Comparison of ENCODE assay signal across 9 mouse cellular contexts in genomic region chr5:35695815-35696214, GRCm38 (mm10). TPM values are rescaled to one million over a fixed set of nuclear protein-coding genes. Genes with fewer than 3 reads are reported as not detected.
DNase-seq lines count a peak whose midpoint lies in the region; ATAC-seq and TF ChIP-seq lines count a peak whose summit lies in the region.
"Had no signal": no experiment of that assay in that cellular context is flagged by ENCODE, and none has a peak within 500 bp of the region (broad histone marks: within the 10 kb centered on the region; RNA-seq: fewer than 3 reads in every experiment).

No protein-coding gene starts in this region.

- peak; percentile 53; the same call in 1 of the 2 replicates for TF ChIP-seq CTCF in brain, embryonic 14.5 days (IDR thresholded peaks at IDR 0.05; ENCODE audit: borderline replicate concordance, extremely low read depth, insufficient read depth, insufficient read length)

- no peak for TF ChIP-seq POLR2A in brain, embryonic 14.5 days (IDR thresholded peaks at IDR 0.05; ENCODE audit: borderline replicate concordance, extremely low read depth, insufficient read depth, insufficient read length, poor library complexity, severe bottlenecking)

- H3K27me3 ChIP-seq in neural tube, embryonic 11.5 days (ENCODE audit: control insufficient read depth, insufficient read depth, low read length), result no peaks in the 10 kb centered on the region
- H3K27me3 ChIP-seq in splenic B cell, adult 2 months (ENCODE audit: control insufficient read depth, insufficient read depth, low read length, poor library complexity, severe bottlenecking), result no peaks in the 10 kb centered on the region

- DNase-seq in heart, postnatal 4 days, result peak; percentile 34
- DNase-seq in heart, postnatal 14 days, result no peak
- DNase-seq in neural tube, embryonic 11.5 days (ENCODE audit: low spot score), result peak; percentile 40
- no peak for DNase-seq in neural tube, embryonic 10.5 days (ENCODE audit: extremely low spot score, low spot score)
- peak; percentile 58 for DNase-seq in brain, embryonic 14.5 days (ENCODE audit: low read depth)
- peak; percentile 27 for DNase-seq in splenic B cell, adult 2 months (ENCODE audit: low read depth, low spot score)
- no peak for DNase-seq in spleen, postnatal 36 days (ENCODE audit: low spot score in 2 of 2)
- DNase-seq: cerebellum, adult 8-10 months had no signal

- 26% methylated on average over 5 of the region's 5 CpGs for WGBS in neural tube, embryonic 11.5 days

- no peak overlapping the region for H3K4me2 ChIP-seq in neural tube, embryonic 11.5 days (ENCODE audit: low read depth)

- H3K4me3 ChIP-seq in neural tube, embryonic 11.5 days (ENCODE audit: low read depth, low read length), result no peak overlapping the region

- H3K9ac ChIP-seq in neural tube, embryonic 11.5 days (ENCODE audit: low read length), result no peak overlapping the region

- no peaks in the 10 kb centered on the region for H3K4me1 ChIP-seq in neural tube, embryonic 11.5 days (ENCODE audit: control insufficient read depth, insufficient read depth, low read length)

- no peaks in the 10 kb centered on the region for H3K9me3 ChIP-seq in neural tube, embryonic 11.5 days (ENCODE audit: control insufficient read depth, low read length)

- no peaks in the 10 kb centered on the region for H3K36me3 ChIP-seq in neural tube, embryonic 11.5 days (ENCODE audit: control insufficient read depth, insufficient read depth, low read length)
- peaks cover 6% of the 10 kb centered on the region for H3K36me3 ChIP-seq in splenic B cell, adult 2 months (ENCODE audit: control insufficient read depth, insufficient read depth, low read length, poor library complexity, severe bottlenecking)

- no peak for ATAC-seq in neural tube, embryonic 11.5 days (ENCODE audit: insufficient read depth, low FRiP score, low TSS enrichment)
- ATAC-seq in granulocyte monocyte progenitor cell, adult 5-6 weeks (replicated peaks; ENCODE audit: poor library complexity, severe bottlenecking), result no peak

- intact Hi-C loops in heart, postnatal 14 days (cut with DNase I), result loop anchor here (5.0 kb wide), 1 partner anchor 99 kb away; no protein-coding TSS in a partner anchor

- no peak overlapping the region for H3K27ac ChIP-seq in neural tube, embryonic 11.5 days (ENCODE audit: low read depth, low read length)

RNA-seq across cellular contexts. Expression of gene Htra3, which starts 16.2 kb away (rescaled TPM):
- 10 to 100 TPM; 23.3 to 30.8 TPM for total RNA-seq in heart, postnatal 4 days (2021)
- total RNA-seq in heart, postnatal 14 days (2021), result 100 to 1,000 TPM; 108 to 149 TPM
- 7.5 and 7.9 TPM in 2 replicates for polyA plus RNA-seq in neural tube, embryonic 11.5 days (2014; fragmentation: Nextera tagmentation; extraction: Ambion mirVana)
- polyA plus RNA-seq in brain, embryonic 14.5 days (2012; rRNA removed), result 8.1 and 14.8 TPM in 2 replicates
- total RNA-seq in granulocyte monocyte progenitor cell, adult 5-6 weeks (2014; fragmentation: Nextera tagmentation), result not detected in 2 replicates
- total RNA-seq in granulocyte monocyte progenitor cell, adult 5-6 weeks (2017), result not detected in 2 replicates

RNA-seq across cellular contexts. Expression of gene Sh3tc1, which starts 44.0 kb away (rescaled TPM):
- 10 to 100 TPM; 12.9 to 16.2 TPM for total RNA-seq in heart, postnatal 4 days (2021)
- 10 to 100 TPM in 1 of 2 experiments, 1 to 10 TPM in 1; 9.8 to 10.6 TPM for total RNA-seq in heart, postnatal 14 days (2021)
- 3.0 and 4.3 TPM in 2 replicates for polyA plus RNA-seq in neural tube, embryonic 11.5 days (2014; fragmentation: Nextera tagmentation; extraction: Ambion mirVana)
- 1.2 and 1.8 TPM in 2 replicates for polyA plus RNA-seq in brain, embryonic 14.5 days (2012; rRNA removed)
- total RNA-seq in granulocyte monocyte progenitor cell, adult 5-6 weeks (2014; fragmentation: Nextera tagmentation), result 3.9 and 26.5 TPM in 2 replicates
- 3.9 and 5.1 TPM in 2 replicates for total RNA-seq in granulocyte monocyte progenitor cell, adult 5-6 weeks (2017)

Comparison
In these comparisons a context has a peak if more than half of its experiments do, and no peak if none do; other contexts are left out.
1. DNase-seq: peak in heart, postnatal 4 days (single experiment), neural tube, embryonic 11.5 days (single experiment), brain, embryonic 14.5 days (single experiment) and splenic B cell, adult 2 months (single experiment); none in heart, postnatal 14 days (0 of 2), neural tube, embryonic 10.5 days (single experiment) and spleen, postnatal 36 days (0 of 2).
2. RNA of gene Htra3, which starts 16.2 kb away (total RNA-seq): 108 to 149 TPM in heart, postnatal 14 days and 23.3 to 30.8 TPM in heart, postnatal 4 days; not detected in granulocyte monocyte progenitor cell, adult 5-6 weeks; every median in the first group is over 10 times any median in the second.